Mouse (Mus musculus) stomach, embryonic 15.5 days (tissue): ENCODE data around the gene Dsn1. TPM values are rescaled to one million over a fixed set of nuclear protein-coding genes. Genes with fewer than 3 reads are reported as not detected.

Experiments
- ATAC-seq: fragments of 200-750 bp; cut with Nextera tagmentation; 2 replicates; pipeline ENCODE4 v1.8.0; 2017; ENCODE audit warnings: low read depth, moderate number of reproducible peaks, moderate TSS enrichment; ENCODE audit not compliant: insufficient read depth, low FRiP score
- H3K27ac ChIP-seq: fragments of 300-500 bp; sonication (generic); 2 replicates; pipeline ENCODE4 v1.5.1; 2015; ENCODE audit warnings: mild to moderate bottlenecking, inconsistent platforms
- H3K27me3 ChIP-seq: fragments of 300-500 bp; sonication (generic); replicated peaks from 2 replicates; pipeline ENCODE4 v1.6.1; 2015; ENCODE audit warnings: inconsistent platforms
- H3K36me3 ChIP-seq: fragments of 300-500 bp; sonication (generic); 2 replicates; pipeline ENCODE4 v1.6.1; 2015; ENCODE audit warnings: inconsistent platforms
- H3K4me1 ChIP-seq: fragments of 300-500 bp; sonication (generic); 2 replicates; pipeline ENCODE4 v1.6.1; 2015; ENCODE audit warnings: inconsistent platforms
- H3K4me2 ChIP-seq: fragments of 300-500 bp; sonication (generic); 2 replicates; pipeline ENCODE4 v1.6.1; 2015; ENCODE audit warnings: mild to moderate bottlenecking, inconsistent platforms
- H3K4me3 ChIP-seq: fragments of 300-500 bp; sonication (generic); replicated peaks from 2 replicates; pipeline ENCODE4 v1.5.1; 2015; ENCODE audit warnings: inconsistent platforms
- H3K9ac ChIP-seq: fragments of 300-500 bp; sonication (generic); 2 replicates; pipeline ENCODE4 v1.6.1; 2015; ENCODE audit warnings: inconsistent platforms
- H3K9me3 ChIP-seq: fragments of 300-500 bp; sonication (generic); 2 replicates; pipeline ENCODE4 v1.6.1; 2016; ENCODE audit warnings: inconsistent platforms
- WGBS: fragments of 180-500 bp; shearing (Covaris S2); methylation state at CpG from one replicate; pipeline ENCODE4 v1.1.7; 2015; 5-methylcytosine and 5-hydroxymethylcytosine counted together
- polyA plus RNA-seq: library from polyadenylated mRNA; unstranded; fragments of >200 nt; fragmentation: Nextera tagmentation; extraction: Ambion mirVana; gene quantifications from 2 replicates; pipeline ENCODE4 v1.2.1, GENCODE M21; 2015

Dsn1 gene
- polyA plus RNA-seq, 1 experiment from 2014 or later: 27.3 TPM

DNA sequence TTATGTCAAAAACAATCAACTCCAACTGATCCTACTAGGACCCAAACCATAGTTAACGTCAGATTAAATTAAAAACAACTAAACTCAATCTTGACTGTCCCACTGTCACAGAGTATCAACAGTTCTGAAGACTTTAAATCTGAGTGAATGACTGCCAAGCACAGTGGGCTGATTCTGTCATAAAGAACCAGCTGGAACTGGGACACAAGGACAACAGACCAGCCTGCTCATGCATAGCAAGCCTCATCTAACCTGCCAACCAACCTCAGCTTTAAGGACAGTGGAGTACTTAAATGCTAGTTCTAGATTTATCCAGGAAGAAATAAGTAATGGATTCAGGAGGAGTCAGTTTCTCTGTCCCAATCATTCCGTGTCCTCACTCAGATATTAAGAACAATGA is 49.9 kb downstream of the Dsn1 start:
- 89% methylated on average over 2 of the region's 2 CpGs for WGBS
- H3K27ac ChIP-seq: no peak overlapping the region

DNA sequence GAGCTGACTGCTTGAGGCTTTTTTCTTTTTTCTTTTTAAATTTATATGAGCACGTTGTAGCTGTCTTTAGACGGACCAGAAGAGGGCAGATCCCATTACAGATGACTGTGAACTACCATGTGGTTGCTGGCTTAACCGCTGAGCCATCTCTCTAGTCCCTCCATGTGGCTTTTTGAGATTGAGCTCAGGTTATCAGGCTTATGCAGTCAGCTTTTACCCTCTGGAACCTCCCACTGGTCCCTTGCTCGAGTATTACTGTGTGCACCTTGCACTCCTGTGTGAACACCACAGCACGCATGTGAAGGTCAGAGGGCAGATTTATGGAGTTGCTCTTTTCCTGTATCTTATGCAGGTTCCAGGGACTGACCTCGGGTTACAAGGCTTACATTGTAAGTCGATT is 50.6 kb downstream of the Dsn1 start:
- Histone ChIP-seq H3K36me3 (no peaks in the 10 kb centered on the region), H3K4me2 (no peak overlapping the region), H3K9ac (no peak overlapping the region), H3K4me1 (no peaks in the 10 kb centered on the region), H3K9me3 (no peaks in the 10 kb centered on the region), H3K27me3 (no peaks in the 10 kb centered on the region), H3K27ac (no peak overlapping the region), H3K4me3 (no peak overlapping the region)
- WGBS: 73% methylated on average over 7 of the region's 7 CpGs
- peak; percentile 75; the same call in 1 of the 2 replicates for ATAC-seq

More for the DNA sequence above, 49.9 kb downstream of the Dsn1 start:
- no peak overlapping the region for H3K4me3 ChIP-seq
- no peak overlapping the region for H3K4me2 ChIP-seq
- no peaks in the 10 kb centered on the region for H3K36me3 ChIP-seq
- no peak for ATAC-seq
- no peaks in the 10 kb centered on the region for H3K9me3 ChIP-seq
- H3K4me1 ChIP-seq: no peaks in the 10 kb centered on the region
- H3K27me3 ChIP-seq: no peaks in the 10 kb centered on the region
- no peak overlapping the region for H3K9ac ChIP-seq

DNA sequence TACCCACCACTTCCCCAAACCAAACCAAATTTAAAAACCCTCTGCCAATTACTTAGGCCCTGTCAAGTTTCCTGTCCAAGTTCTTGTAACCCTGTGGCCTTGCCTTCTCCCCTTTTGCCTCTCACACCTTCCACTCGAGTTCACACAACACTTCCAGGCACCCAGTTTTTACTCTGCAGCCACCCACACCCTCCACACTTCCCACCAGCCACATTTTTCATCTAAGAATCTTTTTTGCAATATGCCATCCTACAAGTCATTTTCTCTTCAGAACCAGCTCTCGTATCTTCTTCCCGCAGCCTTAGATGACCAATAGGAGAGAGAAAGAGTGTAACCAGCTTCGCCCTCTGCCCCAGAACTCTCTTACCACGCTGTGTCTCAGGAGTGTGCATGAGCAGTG is 52.5 kb downstream of the Dsn1 start:
- ATAC-seq: no peak
- WGBS: 85% methylated on average over 5 of the region's 5 CpGs

DNA sequence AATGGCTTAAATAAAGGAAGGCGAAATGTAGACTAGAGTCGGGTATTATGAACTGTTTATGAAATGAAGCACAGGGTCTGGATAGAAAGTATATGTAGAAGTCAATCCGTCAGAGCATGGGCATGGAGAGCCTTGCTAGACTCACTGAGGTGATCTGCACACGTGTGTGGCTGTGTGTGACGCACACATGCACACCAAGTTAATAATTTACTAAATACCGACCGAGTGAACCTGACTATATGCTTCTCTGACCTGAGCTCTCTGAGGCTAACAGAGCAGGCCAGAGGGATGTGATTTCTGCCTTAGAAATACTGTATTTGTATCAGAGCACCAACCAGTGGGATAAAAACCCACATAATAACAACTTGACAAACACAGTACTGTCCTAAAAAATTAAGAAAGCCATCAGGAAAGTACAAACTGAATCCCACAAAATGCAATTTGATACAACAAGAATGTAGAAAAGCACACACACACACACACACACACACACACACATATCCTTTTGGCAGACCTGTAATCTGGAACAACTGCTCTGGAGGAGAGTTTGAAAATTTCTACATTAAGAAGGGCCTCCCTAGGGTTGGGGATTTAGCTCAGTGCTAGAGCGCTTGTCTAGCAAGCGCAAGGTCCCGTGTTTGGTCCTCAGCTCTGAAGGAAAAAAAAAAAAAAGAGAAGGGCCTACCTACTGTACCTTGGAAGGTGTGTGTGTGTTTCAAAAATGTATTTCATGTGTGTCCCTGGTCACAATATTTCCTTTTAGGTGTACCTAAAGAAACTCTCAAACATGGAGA is 55.5 kb downstream of the Dsn1 start:
- no peaks in the 10 kb centered on the region for H3K9me3 ChIP-seq
- no peaks in the 10 kb centered on the region for H3K27me3 ChIP-seq
- 70% methylated on average over 10 of the region's 10 CpGs for WGBS
- H3K4me1 ChIP-seq: no peaks in the 10 kb centered on the region
- ATAC-seq: peak; percentile 83
- no peak overlapping the region for H3K4me3 ChIP-seq
- no peak overlapping the region for H3K4me2 ChIP-seq
- H3K27ac ChIP-seq: no peak overlapping the region
- H3K36me3 ChIP-seq: peaks cover 8% of the 10 kb centered on the region; the same call in 1 of the 2 replicates
- no peak overlapping the region for H3K9ac ChIP-seq

More for the DNA sequence above, 52.5 kb downstream of the Dsn1 start:
- Histone ChIP-seq H3K4me3 (no peak overlapping the region), H3K4me1 (no peaks in the 10 kb centered on the region), H3K27me3 (no peaks in the 10 kb centered on the region), H3K9ac (no peak overlapping the region), H3K27ac (no peak overlapping the region), H3K36me3 (no peaks in the 10 kb centered on the region), H3K4me2 (no peak overlapping the region), H3K9me3 (no peaks in the 10 kb centered on the region)

DNA sequence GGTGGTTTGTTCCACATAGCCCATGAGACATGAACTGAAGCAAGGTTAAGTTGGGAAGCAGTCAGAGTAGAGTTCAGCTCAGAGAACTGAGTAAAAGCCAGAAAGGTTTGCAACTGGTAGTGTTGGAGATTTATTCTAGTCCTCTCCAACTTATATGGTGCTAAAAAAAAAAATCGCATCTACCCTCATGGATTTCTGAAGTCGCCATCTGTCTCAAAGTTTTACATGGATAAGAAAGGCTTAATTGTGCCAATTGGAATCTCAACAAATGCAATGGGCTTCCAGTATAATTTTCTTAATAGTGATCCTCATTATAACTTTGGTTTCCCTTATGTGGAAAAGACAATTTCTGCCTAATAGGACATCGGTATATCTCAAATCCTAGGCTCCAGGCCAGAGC is 56.1 kb downstream of the Dsn1 start:
- no peak for ATAC-seq
- Histone ChIP-seq H3K4me3 (no peak overlapping the region), H3K4me2 (no peak overlapping the region), H3K4me1 (no peaks in the 10 kb centered on the region), H3K9ac (no peak overlapping the region), H3K27me3 (no peaks in the 10 kb centered on the region), H3K27ac (no peak overlapping the region), H3K9me3 (no peaks in the 10 kb centered on the region), H3K36me3 (peaks cover 8% of the 10 kb centered on the region; the same call in 1 of the 2 replicates)
- WGBS: 91% methylated on average over 3 of the region's 3 CpGs

Other genes starting within 250 kb of the Dsn1 start
- gene Myl9, start 231.7 kb downstream of the Dsn1 start, polyA plus RNA-seq: 1,258 and 1,308 TPM in 2 replicates
- 41.5 and 45.9 TPM in 2 replicates for gene Tgif2, start 167.1 kb downstream of the Dsn1 start, polyA plus RNA-seq
- gene 4930518I15Rik, start 149.2 kb downstream of the Dsn1 start, polyA plus RNA-seq: 8.1 and 9.1 TPM in 2 replicates
- 224 and 234 TPM in 2 replicates for gene Rab5if, start 144.0 kb downstream of the Dsn1 start, polyA plus RNA-seq
- gene Sla2, start 120.0 kb downstream of the Dsn1 start, polyA plus RNA-seq: 0.34 and 0.58 TPM in 2 replicates
- 39.5 and 44.0 TPM in 2 replicates for gene Ndrg3, start 15.1 kb downstream of the Dsn1 start, polyA plus RNA-seq
- gene Soga1, start 72.1 kb upstream of the Dsn1 start, polyA plus RNA-seq: 3.6 and 4.2 TPM in 2 replicates
- not detected in 2 replicates for gene Tldc2, start 79.9 kb upstream of the Dsn1 start, polyA plus RNA-seq
- gene Samhd1, start 128.1 kb upstream of the Dsn1 start, polyA plus RNA-seq: 27.1 and 28.9 TPM in 2 replicates
- 22.3 and 26.6 TPM in 2 replicates for gene Rbl1, start 197.4 kb upstream of the Dsn1 start, polyA plus RNA-seq